Mouse (Mus musculus) A20 (cell line): ENCODE data around the gene Speer4d.
"Not testable (repeated sequence)": the region's sequence is repeated elsewhere in the genome, so short reads cannot be mapped to it uniquely, and the experiment has no call there.

Source experiments
- DNase-seq: peaks from one replicate; pipeline ENCODE4 v3.0.0-alpha.2; 2011; ENCODE audit warnings: low read depth, low spot score

The Speer4d gene

DNA sequence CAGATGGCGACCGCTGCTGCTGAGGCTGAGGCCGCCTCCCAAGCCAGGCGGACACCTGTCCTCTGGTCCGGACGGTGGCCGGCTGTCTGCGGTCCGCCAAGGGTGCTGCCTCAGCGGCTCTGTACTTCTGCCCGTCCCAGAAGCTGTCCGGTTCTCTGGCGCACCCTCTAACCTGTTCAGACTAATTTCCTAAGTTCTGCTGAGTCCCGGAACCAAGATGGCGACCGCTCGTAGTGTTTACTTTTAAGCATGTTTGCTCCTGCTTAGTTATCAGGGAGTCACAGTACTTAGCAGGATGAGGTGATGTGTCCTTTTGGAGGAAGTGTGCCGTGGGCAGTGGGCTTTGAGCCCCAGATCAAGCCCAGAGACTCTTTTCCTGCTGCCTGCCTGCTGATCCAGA lies 51.9 kb downstream of the Speer4d start:
- DNase-seq: not testable (repeated sequence)
